Mouse (Mus musculus) cerebellum, postnatal 14 days (tissue): ENCODE results near the gene Por.
A peak's percentile ranks its signal among the peaks of the same experiment; 100 is the strongest.

ENCODE experiments used
- DNase-seq, 2 experiments: peaks; one replicate each; pipeline ENCODE4 v3.0.0; 2021; ENCODE audit warnings: mixed read lengths in 2 of 2

The Por gene

DNA sequence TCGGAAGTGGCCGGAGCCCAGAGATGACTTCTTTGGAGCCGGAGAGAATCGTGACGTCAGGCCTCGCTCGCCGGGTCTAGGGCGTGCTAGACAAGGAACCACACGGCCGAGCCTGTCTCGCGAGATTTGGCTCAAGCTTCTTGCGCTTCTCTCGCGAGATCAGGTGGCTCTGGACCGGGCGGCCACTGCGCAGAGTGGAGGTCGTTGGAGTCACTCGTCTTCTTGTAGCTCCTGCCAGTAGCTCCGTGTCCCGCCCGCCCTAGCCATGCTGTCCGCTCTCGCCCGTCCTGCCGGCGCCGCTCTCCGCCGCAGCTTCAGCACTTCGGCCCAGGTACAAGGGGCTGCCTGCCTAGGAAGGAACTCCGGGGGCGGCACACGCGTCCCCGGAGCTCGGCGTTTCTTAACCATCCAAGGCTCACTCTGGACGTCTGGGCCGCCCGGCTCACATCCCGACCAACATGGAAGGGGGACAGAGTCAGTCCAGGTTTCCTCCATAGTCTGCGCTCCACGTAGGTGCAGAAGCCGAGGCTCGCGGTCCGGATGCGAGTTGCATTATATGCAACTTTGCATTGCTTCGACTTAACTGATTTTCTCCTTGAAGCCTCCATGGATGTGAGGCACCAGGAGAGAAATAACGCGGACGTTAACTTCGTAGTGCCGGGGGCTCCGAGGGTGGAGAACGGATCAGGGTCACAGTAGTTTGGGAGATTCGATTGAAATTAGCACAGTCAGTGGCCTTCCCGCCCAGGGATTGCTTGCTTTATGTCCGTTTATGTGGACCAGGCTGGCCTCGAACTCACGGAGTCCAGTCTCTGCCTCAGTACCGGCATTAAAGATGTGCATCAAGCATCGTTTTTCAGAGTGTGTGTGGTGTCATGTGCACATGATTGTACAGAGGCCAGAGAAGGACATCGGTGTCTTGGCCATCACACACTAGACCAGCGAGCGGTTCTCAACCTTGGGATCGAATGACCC is 108.9 kb downstream of the Por start, which contains the start of gene Mdh2:
Gene Mdh2, plus strand, starts transcription at position 10 of the 975 bp plus-strand sequence.
- peak; percentile 100 for DNase-seq

DNA sequence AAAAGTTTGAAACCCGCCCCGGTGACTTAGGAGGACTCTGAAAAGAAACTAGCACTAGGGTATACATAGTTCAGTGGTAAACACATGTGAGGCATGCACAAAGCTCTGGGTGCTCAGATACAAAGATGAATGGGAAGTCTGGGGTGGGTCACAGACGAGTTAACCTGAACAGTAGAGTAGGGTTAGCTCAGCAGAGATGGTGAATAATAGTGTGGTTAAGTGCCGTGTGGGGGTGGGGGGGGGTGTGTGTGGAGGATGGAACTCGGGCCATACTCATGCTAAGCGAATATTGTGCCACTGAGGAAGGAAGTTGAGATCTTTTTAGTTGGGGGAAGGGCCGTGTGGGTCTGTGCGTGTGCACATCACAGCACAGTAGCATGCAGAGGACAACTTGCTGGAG is 110.5 kb downstream of the Por start:
- DNase-seq: no peak

DNA sequence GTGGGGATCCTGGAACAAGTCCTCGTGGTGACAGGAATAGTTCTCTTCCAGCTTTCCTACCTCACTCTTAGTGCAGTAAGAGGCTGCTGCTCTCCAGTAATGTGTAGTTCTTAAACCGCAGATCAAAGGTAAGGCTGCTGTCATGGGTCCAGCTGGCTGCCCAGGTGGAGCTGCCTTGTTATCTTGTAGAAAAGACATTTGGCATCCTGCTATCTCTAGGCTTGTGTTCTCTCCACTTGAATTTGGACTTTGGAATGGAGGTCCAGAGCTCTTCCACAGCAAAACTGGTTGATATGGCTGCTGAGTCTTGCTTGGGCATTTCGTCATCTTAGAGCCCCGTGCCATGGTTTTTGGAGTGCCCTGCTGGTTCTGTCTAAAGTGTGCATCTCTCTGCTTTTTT is 113.1 kb downstream of the Por start:
- no peak for DNase-seq
